Mouse (Mus musculus): ENCODE measurements around the gene Ccdc182. TPM values are rescaled to one million over a fixed set of nuclear protein-coding genes. Genes with fewer than 3 reads are reported as not detected.

The Ccdc182 gene
- not detected in 2 replicates for polyA plus RNA-seq (2015; fragmentation: Nextera tagmentation; extraction: Ambion mirVana)

DNA sequence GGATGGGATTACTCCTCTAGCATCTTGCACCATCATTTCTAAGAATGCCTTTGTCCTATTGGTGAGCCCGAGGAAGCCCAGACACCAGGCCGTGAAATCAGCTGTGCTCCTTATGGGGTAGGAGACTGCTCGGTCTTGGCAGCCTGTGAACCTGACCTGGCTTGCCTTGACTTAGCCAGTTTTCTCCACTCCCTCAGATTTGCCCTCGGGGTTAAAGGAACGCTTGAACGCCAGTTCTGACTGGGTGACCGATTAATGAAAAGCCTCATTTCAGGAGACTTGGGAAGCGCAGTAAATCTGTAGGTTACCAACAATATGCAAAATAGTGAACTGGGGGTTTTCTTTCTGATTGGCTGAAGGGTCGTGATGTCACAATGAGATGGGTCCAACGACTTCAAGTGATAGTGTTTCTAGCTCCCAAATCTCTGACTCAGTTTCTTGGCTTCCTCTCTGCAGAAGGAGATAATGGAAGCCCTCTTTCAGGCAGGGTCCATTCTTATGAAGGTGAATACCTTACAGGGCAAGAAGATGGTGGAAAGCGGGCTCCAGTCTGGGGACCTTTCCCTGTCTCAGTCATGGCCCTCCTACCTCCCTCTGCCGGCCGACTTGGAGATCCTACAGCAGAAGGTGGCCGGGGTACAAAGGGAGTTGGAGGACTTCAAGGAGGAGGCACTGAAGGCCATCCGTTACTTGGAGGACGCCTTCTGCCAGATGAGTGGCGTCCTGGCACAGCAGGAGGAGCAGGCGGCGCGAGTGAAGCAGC, at the start of gene Ccdc182:
TSS of gene Ccdc182 (plus strand) at position 428 of the 763 bp plus-strand sequence.
- H3K4me3 ChIP-seq (ENCODE audit: low read depth, low read length), result no peak within 1 kb of the TSS
- no peak within 1 kb of the TSS for H3K9ac ChIP-seq (ENCODE audit: low read depth, low read length)
- peak within 1 kb of the TSS; percentile 32 for H3K4me2 ChIP-seq (ENCODE audit: low read depth, low read length)
- no peak within 1 kb of the TSS for H3K27ac ChIP-seq (ENCODE audit: low read length)
- no peaks in the 10 kb centered on the region for H3K9me3 ChIP-seq (replicated peaks; ENCODE audit: control insufficient read depth, low read length)
- H3K4me1 ChIP-seq (ENCODE audit: control insufficient read depth, low read depth, low read length), result no peaks in the 10 kb centered on the region; the same call in 1 of the 2 replicates
- no peak for ATAC-seq (ENCODE audit: low read depth)
- H3K36me3 ChIP-seq (ENCODE audit: control insufficient read depth, insufficient read depth), result no peaks in the 10 kb centered on the region
- WGBS (ENCODE audit: insufficient replicate concordance), result 28% methylated on average over 20 of the region's 20 CpGs
- peaks cover 16% of the 10 kb centered on the region for H3K27me3 ChIP-seq (ENCODE audit: control insufficient read depth, insufficient read depth, low read depth, low read length)

DNA sequence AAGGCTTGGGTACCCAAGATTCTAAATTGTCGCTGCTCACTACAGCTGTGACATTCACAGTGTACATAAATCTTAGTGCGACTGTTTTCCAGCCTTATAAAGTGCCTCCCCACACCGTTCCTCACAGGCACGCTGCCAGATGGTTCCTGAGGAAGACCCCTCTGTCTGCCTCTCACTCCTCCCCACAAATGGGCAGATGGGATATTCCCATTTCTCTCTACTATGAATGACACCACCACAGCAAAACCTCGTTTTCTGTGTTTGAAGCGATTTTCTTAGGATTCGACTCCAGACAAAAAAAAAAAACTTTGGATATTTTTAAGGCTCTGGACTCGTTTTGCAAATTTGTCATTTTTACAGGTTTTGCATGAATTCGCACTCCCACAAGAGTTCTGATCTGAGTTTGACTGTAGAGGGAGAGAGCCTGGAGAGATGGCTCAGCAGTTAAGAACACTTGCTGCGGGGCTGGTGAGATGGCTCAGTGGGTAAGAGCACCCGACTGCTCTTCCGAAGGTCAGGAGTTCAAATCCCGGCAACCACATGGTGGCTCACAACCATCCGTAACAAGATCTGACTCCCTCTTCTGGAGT, 48.2 kb upstream of the Ccdc182 start:
- Histone ChIP-seq H3K27ac (ENCODE audit: low read length) (no peak overlapping the region), H3K36me3 (ENCODE audit: control insufficient read depth, insufficient read depth) (no peaks in the 10 kb centered on the region), H3K9me3 (replicated peaks; ENCODE audit: control insufficient read depth, low read length) (no peaks in the 10 kb centered on the region), H3K27me3 (ENCODE audit: control insufficient read depth, insufficient read depth, low read depth, low read length) (no peaks in the 10 kb centered on the region), H3K9ac (ENCODE audit: low read depth, low read length) (no peak overlapping the region), H3K4me2 (ENCODE audit: low read depth, low read length) (no peak overlapping the region), H3K4me1 (ENCODE audit: control insufficient read depth, low read depth, low read length) (peaks cover 2% of the 10 kb centered on the region), H3K4me3 (ENCODE audit: low read depth, low read length) (no peak overlapping the region)
- whole genome bisulfite sequencing (ENCODE audit: insufficient replicate concordance), result 63% methylated on average over 14 of the region's 14 CpGs
- ATAC-seq (ENCODE audit: low read depth), result no peak

DNA sequence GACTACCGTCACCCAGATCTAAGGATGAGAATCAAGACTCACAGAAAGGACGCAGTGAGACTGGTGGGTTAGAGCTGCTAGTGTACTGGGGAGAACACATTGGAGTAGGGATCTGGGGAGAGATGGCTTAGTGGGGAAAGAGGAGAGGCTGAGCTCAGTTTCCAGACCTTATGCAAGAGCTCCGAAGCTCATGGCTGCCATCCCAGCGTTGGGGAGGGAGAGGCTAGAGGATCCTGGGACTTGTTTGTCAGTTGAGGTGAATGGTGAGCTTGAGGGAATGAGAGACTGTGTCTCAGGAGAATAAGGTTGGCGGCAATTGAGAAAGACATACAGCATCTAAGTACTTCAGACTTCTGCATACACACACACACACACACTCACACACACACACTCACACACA, 45.2 kb upstream of the Ccdc182 start:
- Histone ChIP-seq H3K27me3 (ENCODE audit: control insufficient read depth, insufficient read depth, low read depth, low read length) (no peaks in the 10 kb centered on the region; the same call in 1 of the 2 replicates), H3K27ac (ENCODE audit: low read length) (no peak overlapping the region), H3K4me2 (ENCODE audit: low read depth, low read length) (no peak overlapping the region), H3K4me3 (ENCODE audit: low read depth, low read length) (no peak overlapping the region), H3K4me1 (ENCODE audit: control insufficient read depth, low read depth, low read length) (no peaks in the 10 kb centered on the region), H3K9me3 (replicated peaks; ENCODE audit: control insufficient read depth, low read length) (no peaks in the 10 kb centered on the region), H3K36me3 (ENCODE audit: control insufficient read depth, insufficient read depth) (no peaks in the 10 kb centered on the region), H3K9ac (ENCODE audit: low read depth, low read length) (no peak overlapping the region)
- no peak for ATAC-seq (ENCODE audit: low read depth)
- WGBS (ENCODE audit: insufficient replicate concordance), result 59% methylated on average over 5 of the region's 5 CpGs

DNA sequence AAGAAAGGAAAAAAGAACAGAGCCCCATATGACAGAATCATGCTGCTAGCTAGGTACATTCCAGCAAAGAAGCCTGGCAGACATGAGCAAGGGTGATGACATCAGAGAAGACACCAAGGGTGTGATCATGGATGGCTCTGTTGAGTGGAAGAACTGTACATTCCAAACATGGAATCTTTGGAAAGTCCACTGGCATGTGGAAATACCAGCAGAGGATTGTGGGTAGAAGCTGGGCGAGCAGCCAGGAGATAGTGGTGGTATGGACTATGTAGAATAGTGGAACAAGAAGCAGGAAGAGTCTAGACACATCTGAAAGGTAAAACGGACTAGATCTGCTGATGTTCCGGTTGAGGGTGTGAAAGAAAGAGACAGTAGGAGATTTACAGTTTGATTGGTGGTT, 43.3 kb upstream of the Ccdc182 start:
- H3K36me3 ChIP-seq (ENCODE audit: control insufficient read depth, insufficient read depth), result no peaks in the 10 kb centered on the region
- H3K9ac ChIP-seq (ENCODE audit: low read depth, low read length), result no peak overlapping the region
- no peak overlapping the region for H3K27ac ChIP-seq (ENCODE audit: low read length)
- H3K27me3 ChIP-seq (ENCODE audit: control insufficient read depth, insufficient read depth, low read depth, low read length), result no peaks in the 10 kb centered on the region; the same call in 1 of the 2 replicates
- ATAC-seq (ENCODE audit: low read depth), result no peak
- no peaks in the 10 kb centered on the region for H3K4me1 ChIP-seq (ENCODE audit: control insufficient read depth, low read depth, low read length)
- 49% methylated on average over 3 of the region's 3 CpGs for WGBS (ENCODE audit: insufficient replicate concordance)
- no peaks in the 10 kb centered on the region for H3K9me3 ChIP-seq (replicated peaks; ENCODE audit: control insufficient read depth, low read length)
- no peak overlapping the region for H3K4me3 ChIP-seq (ENCODE audit: low read depth, low read length)
- no peak overlapping the region for H3K4me2 ChIP-seq (ENCODE audit: low read depth, low read length)

DNA sequence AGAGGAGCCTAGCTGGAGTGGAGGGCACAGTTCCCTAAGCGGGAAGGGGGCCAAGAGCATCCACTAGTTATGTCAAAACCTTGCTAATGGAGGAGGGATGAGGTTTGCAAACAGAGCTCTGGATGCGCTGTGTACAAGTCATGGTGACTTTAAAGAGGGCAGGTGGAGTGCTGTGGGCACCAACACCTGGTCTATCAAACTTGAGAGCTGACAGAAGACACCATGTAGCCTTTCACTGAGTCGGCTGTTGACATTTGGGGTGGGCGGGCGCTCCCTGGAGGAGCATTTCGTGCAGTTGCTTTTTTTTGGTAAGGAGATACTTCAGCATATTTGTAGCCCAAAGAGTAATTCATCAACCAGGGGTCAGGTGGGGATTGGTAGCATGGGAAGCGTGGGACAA, 42.6 kb upstream of the Ccdc182 start:
- no peak overlapping the region for H3K4me2 ChIP-seq (ENCODE audit: low read depth, low read length)
- H3K27ac ChIP-seq (ENCODE audit: low read length), result no peak overlapping the region
- no peak for ATAC-seq (ENCODE audit: low read depth)
- no peak overlapping the region for H3K9ac ChIP-seq (ENCODE audit: low read depth, low read length)
- WGBS (ENCODE audit: insufficient replicate concordance), result 55% methylated on average over 7 of the region's 7 CpGs
- no peaks in the 10 kb centered on the region for H3K36me3 ChIP-seq (ENCODE audit: control insufficient read depth, insufficient read depth)
- no peaks in the 10 kb centered on the region; the same call in 1 of the 2 replicates for H3K27me3 ChIP-seq (ENCODE audit: control insufficient read depth, insufficient read depth, low read depth, low read length)
- no peaks in the 10 kb centered on the region for H3K4me1 ChIP-seq (ENCODE audit: control insufficient read depth, low read depth, low read length)
- H3K9me3 ChIP-seq (replicated peaks; ENCODE audit: control insufficient read depth, low read length), result no peaks in the 10 kb centered on the region
- H3K4me3 ChIP-seq (ENCODE audit: low read depth, low read length), result no peak overlapping the region

DNA sequence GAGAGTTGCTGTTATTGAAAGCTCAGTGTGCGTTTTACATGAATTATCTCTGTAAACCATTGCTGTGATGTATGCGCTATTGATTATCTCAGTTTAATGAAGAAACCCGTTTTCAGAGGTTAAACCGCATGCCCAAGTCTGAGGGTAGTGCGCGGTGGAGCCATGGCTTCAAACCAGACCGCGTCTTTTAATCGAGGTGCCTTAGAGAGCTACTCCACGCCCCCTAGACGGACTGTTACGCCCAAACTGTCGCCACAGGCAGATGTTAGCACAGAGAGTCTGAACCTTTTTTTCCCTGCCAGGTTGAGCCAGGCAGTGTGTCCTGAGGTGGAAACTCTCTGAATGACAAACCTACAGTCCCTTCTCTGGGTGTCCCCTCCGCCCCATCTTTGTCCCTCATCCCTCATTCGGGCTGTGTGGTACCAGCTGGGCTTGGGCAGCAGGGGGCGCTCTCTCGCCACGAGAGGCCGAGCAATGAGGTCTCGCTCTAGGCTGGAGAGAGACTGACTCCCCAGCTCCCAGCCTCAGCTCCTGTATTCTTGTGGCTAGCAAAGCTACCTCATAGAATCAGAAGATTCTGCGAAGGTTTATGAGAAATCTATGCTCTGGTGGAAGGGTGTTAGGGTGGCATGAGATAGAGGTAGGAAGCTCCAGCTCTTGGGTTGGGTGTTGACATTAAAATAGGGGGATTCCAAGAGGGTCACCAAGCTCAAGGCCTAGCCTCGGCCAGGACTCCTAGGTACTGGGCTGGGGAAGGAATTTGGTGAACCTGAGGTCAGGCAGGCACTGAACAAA, 41.7 kb upstream of the Ccdc182 start:
- Histone ChIP-seq H3K4me1 (ENCODE audit: control insufficient read depth, low read depth, low read length) (no peaks in the 10 kb centered on the region), H3K4me2 (ENCODE audit: low read depth, low read length) (no peak overlapping the region), H3K27ac (ENCODE audit: low read length) (no peak overlapping the region), H3K9me3 (replicated peaks; ENCODE audit: control insufficient read depth, low read length) (no peaks in the 10 kb centered on the region), H3K4me3 (ENCODE audit: low read depth, low read length) (no peak overlapping the region), H3K9ac (ENCODE audit: low read depth, low read length) (no peak overlapping the region), H3K36me3 (ENCODE audit: control insufficient read depth, insufficient read depth) (no peaks in the 10 kb centered on the region), H3K27me3 (ENCODE audit: control insufficient read depth, insufficient read depth, low read depth, low read length) (no peaks in the 10 kb centered on the region; the same call in 1 of the 2 replicates)
- WGBS (ENCODE audit: insufficient replicate concordance), result 9% methylated on average over 22 of the region's 22 CpGs
- ATAC-seq (ENCODE audit: low read depth), result peak; percentile 35; the same call in 1 of the 2 replicates

DNA sequence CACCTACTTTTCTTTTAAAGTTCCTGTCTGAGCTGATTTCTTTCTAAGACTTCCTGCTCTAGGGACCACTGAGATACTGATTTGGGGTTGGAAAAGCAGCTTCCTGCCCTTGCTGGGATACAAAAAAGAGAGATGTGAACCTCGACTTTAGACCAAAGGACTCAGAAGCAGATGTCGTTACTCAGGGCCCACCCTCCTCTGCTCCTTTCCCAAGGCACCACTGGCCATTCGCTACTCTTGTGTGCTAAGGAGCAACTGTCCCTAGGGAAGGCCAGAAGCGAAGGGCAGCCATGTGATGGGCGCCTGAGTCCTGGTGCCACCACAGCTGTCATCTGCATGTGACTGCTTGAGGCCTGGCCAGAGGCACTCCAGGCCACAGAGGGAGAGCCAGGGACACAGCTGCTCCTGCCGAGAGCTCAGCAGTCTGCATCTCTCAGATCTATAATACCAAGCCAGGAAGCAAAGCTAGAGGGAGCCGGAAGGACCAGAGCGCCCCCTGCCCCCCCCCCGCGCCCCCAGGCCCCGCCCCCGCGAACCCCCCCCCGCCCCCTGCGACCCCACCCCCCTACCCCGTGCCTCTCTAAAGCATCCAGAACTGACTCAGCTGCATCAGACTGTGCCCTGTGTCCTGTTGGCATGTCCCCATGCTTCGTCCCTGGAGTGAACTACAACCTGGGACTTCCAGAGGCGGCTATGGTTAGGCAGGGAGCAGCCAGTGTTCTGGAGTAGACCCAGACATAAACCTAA, 40.9 kb upstream of the Ccdc182 start:
- no peaks in the 10 kb centered on the region for H3K36me3 ChIP-seq (ENCODE audit: control insufficient read depth, insufficient read depth)
- H3K4me3 ChIP-seq (ENCODE audit: low read depth, low read length), result no peak overlapping the region
- no peak overlapping the region for H3K9ac ChIP-seq (ENCODE audit: low read depth, low read length)
- H3K27me3 ChIP-seq (ENCODE audit: control insufficient read depth, insufficient read depth, low read depth, low read length), result no peaks in the 10 kb centered on the region; the same call in 1 of the 2 replicates
- no peaks in the 10 kb centered on the region for H3K9me3 ChIP-seq (replicated peaks; ENCODE audit: control insufficient read depth, low read length)
- H3K27ac ChIP-seq (ENCODE audit: low read length), result no peak overlapping the region
- H3K4me2 ChIP-seq (ENCODE audit: low read depth, low read length), result no peak overlapping the region
- H3K4me1 ChIP-seq (ENCODE audit: control insufficient read depth, low read depth, low read length), result no peaks in the 10 kb centered on the region
- no peak for ATAC-seq (ENCODE audit: low read depth)
- WGBS (ENCODE audit: insufficient replicate concordance), result 39% methylated on average over 11 of the region's 18 CpGs

DNA sequence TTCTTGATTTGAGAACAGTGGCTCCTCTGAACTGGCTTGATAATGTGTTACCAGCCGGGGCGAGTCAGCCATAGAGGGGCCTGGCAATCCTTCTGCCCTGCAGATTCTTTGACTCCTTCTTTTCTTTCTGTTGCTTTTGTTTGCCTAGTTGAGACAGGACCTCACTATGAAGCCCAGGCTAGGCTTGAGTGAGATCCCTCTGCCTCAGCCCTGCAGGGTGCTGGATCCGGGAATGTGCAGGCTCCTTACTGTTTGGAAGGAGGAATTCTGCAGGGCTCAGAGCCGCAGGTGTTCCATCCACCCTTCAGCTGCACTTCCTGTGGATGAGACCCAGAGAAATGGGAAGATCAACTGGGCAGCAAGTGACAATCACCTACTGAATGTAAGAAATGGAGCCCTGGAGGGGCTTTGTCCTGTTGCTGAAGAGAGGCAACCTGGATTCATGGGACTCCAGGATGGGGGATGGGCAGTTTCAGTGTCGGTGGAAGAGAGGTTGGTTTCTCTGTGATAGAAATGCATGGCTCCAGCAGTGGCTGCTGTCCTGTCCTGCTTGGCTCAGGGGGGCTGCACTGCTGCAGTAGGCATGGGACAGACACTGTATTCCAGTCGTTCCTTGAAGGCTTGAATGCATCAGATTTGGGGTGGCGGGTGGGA, 40.2 kb upstream of the Ccdc182 start:
- Histone ChIP-seq H3K27me3 (ENCODE audit: control insufficient read depth, insufficient read depth, low read depth, low read length) (no peaks in the 10 kb centered on the region; the same call in 1 of the 2 replicates), H3K4me1 (ENCODE audit: control insufficient read depth, low read depth, low read length) (no peaks in the 10 kb centered on the region), H3K36me3 (ENCODE audit: control insufficient read depth, insufficient read depth) (no peaks in the 10 kb centered on the region), H3K4me2 (ENCODE audit: low read depth, low read length) (no peak overlapping the region), H3K9me3 (replicated peaks; ENCODE audit: control insufficient read depth, low read length) (no peaks in the 10 kb centered on the region), H3K4me3 (ENCODE audit: low read depth, low read length) (no peak overlapping the region), H3K9ac (ENCODE audit: low read depth, low read length) (no peak overlapping the region), H3K27ac (ENCODE audit: low read length) (no peak overlapping the region)
- ATAC-seq (ENCODE audit: low read depth), result no peak
- WGBS (ENCODE audit: insufficient replicate concordance), result 67% methylated on average over 7 of the region's 7 CpGs
